Mouse (Mus musculus): ENCODE data around the gene Rrnad1.

GRCm38 (mm10) chr3:87906601-87906980 lies 23.9 kb downstream of the Rrnad1 start:
- TF ChIP-seq CTCF (IDR thresholded peaks at IDR 0.05; ENCODE audit: control insufficient read depth, insufficient read depth, insufficient read length) = no peak
- TF ChIP-seq MYOG (IDR thresholded peaks at IDR 0.05; ENCODE audit: control insufficient read depth, extremely low read depth, insufficient read length) = no peak
- no peak for TF ChIP-seq MYOD1 (IDR thresholded peaks at IDR 0.05; ENCODE audit: control insufficient read depth, insufficient read length, low read depth)
